Mouse (Mus musculus) testis, postnatal 14 days (tissue): ENCODE data around the gene Dusp7.
A peak's percentile ranks its signal among the peaks of the same experiment; 100 is the strongest.

Experiments
- DNase-seq: peaks from one replicate; pipeline ENCODE4 v3.0.0; 2021; ENCODE audit warnings: low spot score

Gene Dusp7

DNA sequence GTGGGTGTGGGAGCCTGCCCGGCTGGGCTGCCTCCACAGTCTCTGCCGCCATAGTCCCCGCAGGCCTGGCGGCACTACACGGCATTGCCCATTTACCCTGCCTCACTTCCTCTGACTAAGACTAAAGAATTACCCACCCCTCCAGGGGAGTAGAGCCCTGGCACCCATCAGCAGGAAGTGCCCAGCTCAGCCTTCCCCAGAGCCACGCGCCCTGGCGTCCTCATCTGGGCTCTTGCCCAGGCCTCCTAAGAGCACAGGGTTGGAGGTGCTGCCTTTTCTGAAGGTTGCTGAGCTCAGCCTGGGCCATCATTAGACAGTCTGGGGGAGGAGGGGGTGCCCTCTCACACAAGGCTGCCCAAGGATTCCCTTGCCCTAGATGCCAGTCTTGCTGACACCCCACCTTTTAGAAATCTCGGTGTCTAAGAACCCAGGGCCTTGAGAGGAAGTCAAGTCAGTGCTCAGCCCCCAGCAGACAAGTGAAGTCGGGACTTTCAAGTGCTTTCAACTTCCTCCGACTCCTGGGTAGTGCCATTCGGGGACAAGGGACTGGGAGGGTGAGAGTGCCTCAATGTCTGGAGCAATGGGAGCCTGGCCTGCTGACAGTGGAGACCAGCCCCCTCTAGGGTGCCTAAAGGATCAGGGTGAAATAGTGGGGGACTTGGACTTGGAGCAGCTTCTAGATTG, 17.9 kb downstream of the Dusp7 start:
- no peak for DNase-seq

DNA sequence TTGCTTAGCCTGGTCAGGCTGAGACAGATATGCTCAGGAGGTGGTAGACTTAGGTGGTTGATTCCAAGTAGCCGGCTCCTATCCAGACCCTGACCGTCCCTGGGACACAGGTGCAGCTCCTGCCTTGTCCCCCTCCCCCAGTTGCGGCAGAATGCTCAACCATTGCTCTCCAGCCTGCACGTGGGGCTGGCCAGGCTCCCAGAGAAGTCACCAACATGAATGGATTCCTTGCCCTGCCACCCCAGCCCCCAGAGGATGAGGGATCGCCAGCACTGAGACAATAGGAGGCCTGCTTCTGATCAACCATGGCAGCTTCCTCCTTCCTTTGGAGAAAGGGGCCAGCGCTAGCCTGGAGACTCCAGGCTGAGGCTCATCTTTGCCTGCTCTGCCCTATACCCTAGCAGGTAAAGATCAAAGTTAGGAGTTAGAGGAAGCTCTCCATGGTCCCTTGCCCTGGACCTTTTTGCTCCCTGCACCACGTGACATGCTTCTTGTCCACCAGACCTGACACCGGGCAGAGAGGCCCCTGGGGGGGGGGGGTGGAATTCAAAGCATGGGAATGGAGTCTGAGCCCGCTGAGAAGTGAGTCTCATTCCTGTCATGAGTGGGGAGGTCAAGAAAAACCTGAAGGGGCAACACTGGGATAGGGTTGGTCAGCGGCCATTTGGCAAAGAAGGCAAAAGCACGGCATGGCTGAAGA, 24.5 kb downstream of the Dusp7 start:
- DNase-seq, result no peak

DNA sequence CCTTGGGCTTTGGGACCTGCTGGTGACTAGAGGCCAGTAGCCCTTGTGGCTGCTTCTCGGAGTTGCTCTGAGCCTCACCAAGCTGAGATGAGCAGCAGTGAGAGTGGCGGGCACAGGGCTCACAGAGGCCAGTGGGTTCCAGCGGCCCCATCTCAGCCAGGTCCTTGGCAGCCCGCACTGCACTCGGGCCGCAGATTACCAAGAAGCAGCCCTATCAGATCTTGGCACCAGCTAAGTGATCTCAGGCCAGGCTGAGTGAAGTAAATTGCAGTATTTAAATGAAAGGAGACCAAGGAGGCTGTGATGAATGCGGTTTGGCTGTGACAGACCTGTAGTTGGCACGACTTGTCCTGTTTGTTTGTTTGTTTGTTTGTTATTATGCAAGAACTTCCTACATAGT, 25.1 kb downstream of the Dusp7 start:
- DNase-seq, result no peak

DNA sequence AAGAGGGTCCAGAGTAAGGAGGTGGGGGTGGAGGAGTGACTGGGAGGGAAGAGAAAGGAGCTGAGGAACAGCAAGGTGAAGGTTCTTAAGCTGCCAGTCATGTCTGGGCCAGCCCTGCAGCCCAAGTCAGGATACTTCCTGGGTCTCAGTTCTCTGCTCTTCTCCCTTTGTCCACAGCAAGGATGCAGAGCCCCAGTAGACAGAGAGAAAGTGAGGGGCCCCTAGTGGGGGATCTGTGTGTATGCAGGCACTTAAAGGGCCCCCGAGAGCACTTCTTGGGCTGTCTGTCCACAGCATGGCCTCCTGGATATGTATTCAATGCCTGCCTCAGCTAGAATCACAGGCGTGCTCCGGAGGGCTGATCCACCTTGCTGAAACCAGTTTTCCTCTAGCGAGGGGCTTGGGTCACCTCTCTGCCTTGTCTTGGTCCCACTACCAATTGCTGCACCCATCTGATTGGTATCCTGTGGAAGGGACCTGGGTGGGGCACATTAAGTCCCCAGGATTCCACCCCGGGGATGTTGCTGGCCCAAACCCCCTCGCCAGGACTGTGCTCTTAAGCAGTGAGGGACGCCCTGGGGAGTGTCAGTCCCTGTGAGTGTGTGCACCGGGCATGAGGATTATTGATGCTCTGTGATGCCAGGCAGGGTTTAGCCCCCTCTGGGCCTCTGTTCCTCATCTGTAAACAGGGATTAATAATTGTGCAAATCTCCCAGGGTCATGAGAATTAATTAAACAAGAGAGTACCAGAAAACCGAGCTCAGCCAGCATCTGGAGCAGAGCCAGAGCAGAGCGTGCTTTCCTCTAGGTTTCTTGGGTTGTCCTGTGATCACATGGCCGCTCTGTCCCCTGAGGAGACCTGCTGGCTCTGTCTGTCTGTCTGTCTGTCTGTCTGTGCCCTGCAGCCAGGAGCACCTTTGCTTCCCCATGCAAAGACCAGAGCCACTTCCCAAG, 26.5 kb downstream of the Dusp7 start:
- no peak for DNase-seq

DNA sequence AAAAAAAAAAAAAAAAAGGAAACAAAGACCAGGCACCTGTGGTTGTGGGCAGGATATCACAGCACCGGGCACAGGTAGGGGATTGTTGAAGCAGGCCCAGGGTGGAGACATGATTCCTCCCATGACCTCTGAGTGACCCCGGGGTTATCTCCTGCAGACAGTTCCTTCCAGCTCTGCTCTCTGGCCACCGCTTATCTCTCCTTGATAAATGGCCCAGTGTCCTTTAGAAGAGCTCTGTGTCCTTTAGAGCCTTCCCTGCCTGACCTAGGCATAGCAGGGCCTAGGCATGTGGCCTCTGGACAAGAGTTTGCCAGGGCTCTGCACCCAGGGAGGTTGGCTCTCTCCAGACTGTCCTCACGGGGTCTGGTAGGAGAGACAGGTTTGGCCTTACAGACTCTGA, 29.3 kb downstream of the Dusp7 start:
- DNase-seq, result peak; percentile 64

DNA sequence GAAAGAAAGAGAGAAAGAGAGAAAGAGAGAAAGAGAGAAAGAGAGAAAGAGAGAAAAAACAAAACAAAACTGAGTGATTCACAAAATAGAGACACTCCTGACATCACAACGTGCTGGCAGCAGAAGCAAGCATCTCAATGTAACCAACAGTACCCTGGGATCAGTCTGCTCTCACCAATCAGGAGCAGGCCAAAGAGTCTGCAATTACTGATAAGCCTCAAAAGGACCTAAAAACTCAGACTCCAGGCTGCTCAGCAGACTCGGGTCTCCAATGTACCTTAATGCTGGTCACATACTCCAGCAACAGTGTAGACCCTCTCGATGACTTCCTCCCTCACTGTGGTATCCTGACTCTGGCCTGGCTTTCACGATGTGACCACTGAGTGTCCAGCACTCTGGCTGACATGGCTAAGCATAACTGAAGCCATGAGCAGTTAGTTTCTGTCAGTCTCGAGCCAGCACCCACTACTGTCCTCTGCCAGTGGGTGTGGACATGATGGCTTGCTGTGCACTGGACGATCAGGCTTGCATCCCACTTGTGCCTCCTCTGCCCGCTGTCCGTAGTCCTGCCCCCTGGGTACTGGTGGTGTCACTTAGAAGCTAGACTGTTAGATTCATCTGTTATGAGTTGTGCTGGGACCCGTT, 30.4 kb downstream of the Dusp7 start:
- no peak for DNase-seq

DNA sequence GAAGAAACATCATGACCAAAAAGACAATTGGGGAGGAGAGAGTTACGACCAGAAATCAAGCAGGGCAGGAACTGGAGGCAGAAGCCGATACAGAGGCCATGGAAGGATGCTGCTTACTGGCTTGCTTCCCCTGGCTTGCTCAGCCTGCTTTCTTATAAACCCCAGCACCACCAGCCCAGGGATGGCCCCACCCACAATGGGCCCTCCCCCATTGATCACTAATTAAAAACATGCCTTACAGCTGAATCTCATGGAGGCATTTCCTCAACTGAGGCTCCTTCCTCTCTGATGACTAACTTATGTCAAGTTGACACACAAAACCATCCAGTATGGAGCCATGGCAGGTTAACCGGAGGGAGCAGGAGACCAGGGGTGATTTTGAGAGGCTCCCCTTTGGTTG, 31.4 kb downstream of the Dusp7 start:
- DNase-seq, result no peak

DNA sequence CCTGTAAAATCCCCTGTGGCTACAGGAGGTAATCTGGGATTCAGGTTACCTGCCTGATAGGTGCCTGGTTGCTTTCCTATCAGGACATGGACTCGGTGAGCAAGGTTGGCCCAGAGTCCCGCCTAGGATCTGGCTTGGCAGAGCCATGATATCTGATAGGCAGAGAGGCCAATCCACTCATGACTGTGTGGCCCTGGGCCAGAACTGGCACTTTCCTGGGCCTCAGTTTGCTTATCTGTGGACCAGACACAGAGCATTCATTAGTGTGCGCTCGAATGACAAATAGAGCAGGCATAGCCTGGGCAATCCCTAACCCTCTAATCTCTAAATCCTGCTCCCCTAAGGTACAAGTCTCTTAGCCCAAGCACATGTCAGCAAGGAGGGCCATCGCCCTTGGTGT, 33.7 kb downstream of the Dusp7 start:
- no peak for DNase-seq

DNA sequence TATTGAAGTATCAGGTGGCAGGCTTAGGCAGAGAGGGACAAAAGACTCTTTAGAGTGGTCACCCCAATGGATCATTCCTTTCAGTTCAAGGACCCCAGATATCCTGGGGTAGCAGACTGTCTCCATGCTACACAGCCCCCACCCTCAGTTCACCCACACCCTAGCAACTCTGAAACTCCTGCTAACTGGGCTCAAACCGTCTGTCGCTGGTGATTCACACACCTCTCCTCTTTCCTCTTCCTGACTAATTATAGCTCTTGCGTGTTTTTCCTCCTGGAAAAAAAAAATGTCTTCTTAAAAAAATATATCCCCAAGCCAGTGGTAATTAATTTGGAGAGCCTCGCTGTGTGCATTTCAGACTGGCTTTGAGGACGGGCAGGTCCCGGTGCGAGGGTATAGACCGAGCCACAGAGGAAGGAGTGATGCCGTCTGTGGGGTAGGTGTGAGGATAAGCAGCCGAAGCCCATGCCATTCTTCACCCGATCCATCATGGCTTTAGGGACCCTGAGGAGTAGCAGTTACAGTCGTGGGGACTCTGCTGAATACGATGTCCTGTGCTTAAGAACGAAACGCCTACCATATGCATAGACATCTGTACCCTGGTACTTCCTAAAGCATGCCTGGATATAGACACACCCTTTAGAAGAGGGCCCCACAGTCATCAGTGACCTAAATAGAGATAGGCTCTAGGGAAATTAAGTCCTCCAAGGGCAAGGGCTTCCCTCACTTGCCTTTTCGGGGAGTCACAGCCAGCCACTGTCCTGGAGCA, 34.4 kb downstream of the Dusp7 start:
- DNase-seq, result no peak

DNA sequence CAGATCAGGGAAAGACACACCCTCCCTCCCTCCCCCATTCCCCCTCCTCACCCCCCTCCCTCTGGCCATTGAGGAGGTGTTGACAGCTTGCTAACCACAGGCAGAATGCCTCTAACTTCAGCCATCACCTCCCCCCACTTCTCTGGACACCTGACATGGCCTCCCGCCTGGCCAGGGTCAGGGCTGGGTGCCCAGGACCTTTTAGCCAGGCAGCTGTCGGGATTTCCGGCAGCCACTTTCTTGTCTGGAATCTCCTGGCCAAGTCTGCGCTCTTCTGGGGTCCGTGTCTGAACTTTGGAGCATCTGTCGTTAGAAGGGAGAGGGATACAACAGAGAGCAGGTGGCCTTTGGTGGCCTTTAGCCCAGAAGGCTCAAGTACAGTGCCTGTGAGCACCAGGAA, 36.8 kb downstream of the Dusp7 start:
- no peak for DNase-seq

DNA sequence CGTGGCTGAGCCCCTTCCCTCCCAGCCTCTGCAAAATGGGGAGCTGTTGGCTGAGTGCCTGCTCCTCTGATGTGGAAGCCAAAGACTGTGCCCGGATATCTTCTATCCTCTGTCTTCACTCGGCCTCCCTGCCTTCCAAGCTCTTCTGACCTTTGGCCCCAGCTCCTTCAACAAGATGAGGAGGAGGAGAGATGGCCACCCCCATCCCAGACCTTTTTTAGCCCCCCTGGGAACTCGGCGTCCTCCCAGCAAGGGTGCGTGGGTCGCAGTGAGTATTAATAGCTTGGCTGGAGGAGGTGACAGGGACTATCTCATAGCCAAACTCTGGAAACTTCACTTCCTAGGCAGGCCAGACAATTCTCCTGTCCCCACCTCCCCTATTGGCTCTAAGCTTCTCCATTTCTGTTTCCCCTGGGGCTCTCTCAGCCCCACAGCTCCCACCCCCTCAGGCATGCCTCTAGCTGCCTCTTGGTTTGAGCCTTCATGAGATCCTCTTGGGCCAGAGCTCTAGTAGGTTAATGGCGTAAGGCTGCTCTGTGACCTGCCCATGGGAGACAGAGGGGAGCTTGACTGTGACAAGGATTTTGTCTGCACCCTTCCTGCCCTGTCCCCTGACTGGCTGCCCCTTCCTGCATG, 38.1 kb downstream of the Dusp7 start:
- peak; percentile 63 for DNase-seq

DNA sequence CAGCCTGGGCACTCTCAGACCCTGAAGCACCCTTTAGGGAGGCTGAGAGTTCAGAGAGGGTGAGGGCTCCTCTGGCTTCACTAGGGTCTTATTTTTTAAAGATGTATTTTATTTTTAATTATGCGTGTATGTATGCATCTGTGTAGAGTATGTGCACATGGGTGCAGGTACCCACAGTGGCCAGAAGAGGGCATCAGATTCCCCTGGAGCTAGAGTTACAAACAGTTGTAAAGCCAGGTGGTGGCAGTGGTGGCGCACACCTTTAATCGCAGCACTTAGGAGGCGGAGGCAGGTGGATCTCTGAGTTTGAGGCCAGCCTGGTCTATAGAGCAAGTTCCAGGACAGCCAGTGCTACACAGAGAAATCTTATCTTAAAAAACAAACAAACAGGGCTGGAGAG, 40.7 kb downstream of the Dusp7 start:
- DNase-seq, result no peak

DNA sequence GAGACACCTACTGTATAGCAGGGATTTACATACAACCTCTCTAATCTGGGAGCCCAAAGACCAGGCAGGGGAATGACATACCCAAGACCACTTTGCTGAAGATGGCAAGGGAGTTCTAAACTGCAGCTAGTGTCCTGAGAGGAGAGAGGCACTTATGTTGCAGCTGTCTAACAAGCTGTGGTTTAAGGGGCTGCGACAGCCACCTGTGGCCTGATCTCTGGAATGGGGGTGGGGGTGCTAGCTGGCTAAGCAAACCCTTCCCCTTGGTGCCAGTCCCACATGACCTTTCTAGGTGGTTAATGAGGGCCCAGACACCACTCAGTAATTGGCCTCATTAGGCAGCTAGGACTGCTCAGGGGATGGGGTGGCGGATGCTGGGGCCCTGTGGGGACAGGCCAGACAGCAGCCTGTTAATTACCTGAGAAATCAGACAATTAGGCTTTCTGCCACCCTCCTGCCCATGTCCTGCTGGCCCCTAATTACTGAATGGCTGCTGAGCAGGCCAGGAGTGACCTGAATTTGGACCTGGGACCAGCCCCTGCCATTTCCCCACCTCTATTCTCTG, 41.7 kb downstream of the Dusp7 start:
- no peak for DNase-seq

DNA sequence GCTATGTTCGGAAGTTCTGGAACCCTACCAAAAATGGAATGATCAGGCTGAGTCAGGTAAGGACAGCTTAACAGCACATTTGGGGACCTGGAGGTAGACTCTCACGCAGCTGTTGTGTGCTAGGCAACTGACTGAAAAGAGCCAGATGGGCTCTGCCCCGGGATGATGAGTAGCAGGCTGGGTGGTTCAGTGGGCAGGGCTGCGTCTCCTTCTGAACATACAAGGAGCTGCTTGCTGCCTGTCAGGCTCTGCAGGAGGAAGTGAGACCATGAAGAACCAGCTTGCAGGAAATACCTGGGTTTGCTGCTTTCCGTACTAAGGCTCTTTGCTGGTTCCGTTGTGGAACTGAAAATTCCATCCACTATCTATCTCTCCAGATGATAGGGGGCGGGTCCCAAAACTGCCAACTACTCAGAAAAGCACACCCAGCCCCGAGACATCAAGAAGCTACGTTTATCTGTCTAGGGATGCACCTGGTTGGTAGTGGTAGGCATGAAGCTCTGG, 42.7 kb downstream of the Dusp7 start:
- DNase-seq, result no peak

DNA sequence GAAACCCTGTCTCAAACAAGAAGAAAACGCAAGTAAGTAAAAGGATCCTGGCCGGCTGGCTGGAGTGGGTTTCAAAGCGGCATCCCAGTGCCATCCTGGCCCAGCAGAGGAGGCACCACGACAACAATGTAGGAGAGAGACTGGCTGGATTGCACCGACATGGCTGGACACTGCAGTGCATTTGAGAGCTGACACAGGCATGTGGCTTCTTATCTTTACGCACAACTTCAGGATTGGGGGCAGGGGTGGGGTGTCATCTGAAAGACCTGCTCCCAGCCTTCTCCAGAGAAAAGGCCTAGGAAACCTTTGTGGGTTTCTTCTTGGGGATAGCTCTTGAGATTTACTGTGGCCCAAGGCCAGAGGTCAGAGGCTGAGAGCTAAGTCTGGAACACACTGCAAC, 43.3 kb downstream of the Dusp7 start:
- no peak for DNase-seq

DNA sequence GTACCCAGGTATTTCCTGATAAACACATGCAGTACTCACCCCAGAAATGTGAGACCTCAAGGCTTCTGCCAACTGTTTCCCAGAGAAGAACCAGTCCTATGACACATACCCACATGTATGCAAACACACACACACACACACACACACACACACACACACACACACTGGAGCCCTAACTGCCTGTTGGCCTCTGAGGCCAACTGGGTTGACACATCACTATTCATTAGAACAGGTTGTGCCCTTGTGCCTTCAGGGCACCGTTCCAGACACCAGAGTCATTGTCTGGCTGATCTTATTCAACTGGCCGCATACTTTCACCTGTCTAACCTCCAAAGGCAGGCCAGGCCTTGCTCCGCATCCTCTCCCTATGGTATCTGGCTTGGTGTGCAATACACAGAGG, 43.8 kb downstream of the Dusp7 start:
- no peak for DNase-seq

DNA sequence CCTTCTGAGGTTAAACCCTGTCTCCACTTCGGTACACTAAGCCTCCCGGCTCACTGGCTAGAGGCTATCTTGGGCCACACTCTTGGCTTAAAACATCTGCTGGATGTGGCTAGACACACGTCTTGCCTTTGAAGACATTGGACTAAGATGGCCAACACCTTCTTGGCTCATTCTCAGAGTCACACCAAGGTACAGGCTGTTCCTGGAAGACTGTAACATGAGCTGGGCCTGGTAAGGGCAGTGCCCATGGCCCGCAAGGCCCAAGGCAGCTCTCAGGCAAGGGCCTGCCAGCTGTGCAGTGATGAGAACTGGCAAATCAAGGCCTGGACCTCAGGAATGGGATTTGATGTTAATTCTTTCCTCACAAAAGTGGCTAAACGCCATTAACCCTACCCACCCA, 45.2 kb downstream of the Dusp7 start:
- no peak for DNase-seq

DNA sequence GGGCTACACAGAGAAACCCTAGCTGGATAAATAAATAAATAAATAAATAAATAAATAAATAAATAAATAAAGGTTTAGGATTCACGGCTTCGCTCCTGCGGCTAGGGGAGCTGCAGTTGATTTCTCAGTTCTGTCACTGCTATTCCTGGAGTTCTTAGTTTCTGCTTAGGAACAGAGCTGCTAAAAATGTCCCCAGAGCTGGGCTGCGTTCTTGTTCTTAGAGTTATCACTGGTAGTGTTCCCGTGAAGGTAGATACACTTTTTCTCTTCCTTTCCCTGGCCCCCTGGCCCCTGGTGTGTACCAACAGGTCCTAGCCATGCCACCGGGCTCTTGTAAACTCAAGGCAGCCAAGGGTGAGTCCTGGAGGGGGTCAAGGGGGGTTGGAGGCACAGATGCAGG, 48.4 kb downstream of the Dusp7 start:
- DNase-seq, result no peak

DNA sequence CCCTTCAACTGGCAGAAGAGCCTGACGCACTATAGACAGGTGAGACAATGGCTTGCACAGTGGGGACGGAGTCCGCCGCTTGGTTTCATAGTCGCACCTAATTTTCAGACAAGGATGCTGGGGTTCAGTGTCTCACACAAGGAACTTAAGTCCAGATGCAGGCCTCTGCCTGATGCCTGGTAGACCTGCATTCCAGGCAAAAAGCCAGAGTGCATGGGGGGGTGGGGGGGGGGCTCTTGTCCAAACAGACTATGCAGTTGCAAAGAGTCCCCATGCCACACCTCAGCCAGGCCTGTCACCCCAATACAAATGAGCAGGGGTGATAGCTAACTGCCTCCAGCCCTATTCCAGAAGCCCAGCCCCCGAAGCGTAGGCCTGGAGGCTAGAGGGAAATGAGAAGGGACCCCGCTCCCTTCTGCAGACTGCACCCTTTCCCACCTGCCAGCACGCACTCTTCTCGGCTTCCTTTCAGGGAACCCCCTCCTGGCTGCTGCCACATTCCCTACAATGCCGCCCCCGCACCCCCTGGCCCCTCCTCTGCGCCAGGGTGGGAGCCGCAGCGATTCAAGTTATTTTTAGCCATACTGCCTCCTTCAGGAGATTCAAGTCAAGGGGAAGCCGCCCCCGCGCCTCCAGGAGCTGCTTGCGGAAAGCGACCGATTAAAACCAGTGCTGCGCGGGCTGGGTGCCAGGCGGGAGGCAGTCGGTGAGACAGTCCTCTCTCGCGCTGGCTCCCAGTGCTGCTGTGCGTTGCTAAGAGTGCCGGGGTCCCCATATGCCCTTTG, 49.6 kb downstream of the Dusp7 start:
- DNase-seq, result peak; percentile 85

DNA sequence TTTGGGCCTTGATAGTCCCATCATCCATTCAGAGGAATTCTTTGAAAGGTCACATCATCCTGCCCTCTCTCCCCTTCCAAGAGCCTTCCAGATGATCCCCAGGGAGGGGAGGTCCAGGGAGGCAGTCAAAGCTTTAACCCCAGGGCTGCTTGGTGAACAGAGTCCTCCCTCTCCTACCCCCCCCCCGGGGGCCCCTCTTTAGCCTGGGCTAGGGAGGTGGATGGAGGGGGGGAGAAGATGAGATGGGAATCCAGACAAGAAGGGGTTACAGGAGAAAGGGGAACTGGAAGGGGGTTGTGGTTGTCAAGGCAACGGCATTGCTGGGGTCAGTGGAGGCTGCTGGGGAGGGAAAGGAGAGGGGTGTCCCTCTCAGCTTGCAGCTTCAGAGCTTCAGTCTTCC, 52.2 kb downstream of the Dusp7 start:
- DNase-seq, result no peak
